Mouse (Mus musculus) embryonic fibroblast, embryonic 13.5 days (primary cell): ENCODE measurements at regions not wholly inside any gene's neighbourhood (a gene's known extent, or its start where the extent isn't known, plus 50 kb on each side); places are given as distances from the start of the nearest gene placed in this dataset.

Experiments used
- H3K27ac ChIP-seq: 2 replicates; pipeline ENCODE4 v1.5.1; 2012; ENCODE audit warnings: low read length, control low read depth, inconsistent platforms; ENCODE audit not compliant: insufficient read depth
- H3K4me1 ChIP-seq: 2 replicates; pipeline ENCODE4 v1.6.1; 2011; ENCODE audit warnings: low read length; ENCODE audit not compliant: control insufficient read depth, insufficient read depth
- H3K4me3 ChIP-seq: 2 replicates; pipeline ENCODE4 v1.5.1; 2011; ENCODE audit warnings: mild to moderate bottlenecking, control low read depth, low read length; ENCODE audit not compliant: insufficient read depth
- CTCF ChIP-seq: IDR thresholded peaks from 2 replicates; pipeline ENCODE4 v1.5.1; 2011; ENCODE audit warnings: mild to moderate bottlenecking, control low read depth, low read length, moderate library complexity, borderline replicate concordance; ENCODE audit not compliant: insufficient read depth
- POLR2A ChIP-seq: IDR thresholded peaks from 2 replicates; pipeline ENCODE4 v1.6.1; 2011; ENCODE audit warnings: low read depth, mild to moderate bottlenecking, control low read depth, low read length, moderate library complexity

DNA sequence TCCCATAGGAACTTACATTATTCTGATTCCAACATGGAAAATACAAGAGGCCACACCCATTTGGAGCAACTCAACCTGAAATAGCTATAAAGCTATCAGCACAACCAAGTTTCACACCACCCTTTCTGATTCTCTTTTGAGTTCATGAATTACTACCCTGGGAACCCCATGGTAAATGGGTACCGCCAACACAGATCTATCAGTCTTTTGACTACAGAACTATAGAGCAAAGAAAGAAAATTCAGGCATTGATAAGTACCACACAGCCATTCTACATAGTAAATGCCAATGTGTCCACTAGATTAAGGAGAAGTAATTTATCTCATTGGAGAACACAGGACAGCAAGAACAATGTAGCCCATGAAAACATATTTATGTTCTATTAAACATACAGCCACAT lies 114.1 kb downstream of the Tmem215 start:
- no peaks in the 10 kb centered on the region for H3K4me1 ChIP-seq
- TF ChIP-seq POLR2A = no peak
- TF ChIP-seq CTCF = no peak
- H3K27ac ChIP-seq = no peak overlapping the region
- H3K4me3 ChIP-seq = no peak overlapping the region

DNA sequence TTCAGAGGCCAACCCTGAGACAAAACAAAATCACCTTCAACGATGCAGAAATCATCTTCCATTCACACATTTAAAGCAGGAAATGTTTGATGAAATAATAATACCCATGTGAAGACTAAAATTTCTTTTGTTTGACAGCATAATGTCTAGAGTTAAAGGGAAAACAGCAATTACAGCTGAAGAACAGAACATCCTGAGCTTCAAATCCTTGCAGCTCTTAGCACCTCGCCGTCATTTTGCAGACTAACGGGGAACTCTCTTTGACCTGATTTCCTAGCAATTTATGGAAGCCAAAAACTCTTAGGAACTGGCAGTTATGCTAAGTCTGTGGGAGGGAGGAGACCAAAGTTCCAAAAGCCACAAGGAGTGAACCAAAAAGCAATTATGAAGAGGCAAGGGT lies 115.3 kb downstream of the Tmem215 start:
- no peak overlapping the region for H3K4me3 ChIP-seq
- no peaks in the 10 kb centered on the region for H3K4me1 ChIP-seq
- no peak overlapping the region for H3K27ac ChIP-seq
- TF ChIP-seq CTCF = no peak
- no peak for TF ChIP-seq POLR2A

DNA sequence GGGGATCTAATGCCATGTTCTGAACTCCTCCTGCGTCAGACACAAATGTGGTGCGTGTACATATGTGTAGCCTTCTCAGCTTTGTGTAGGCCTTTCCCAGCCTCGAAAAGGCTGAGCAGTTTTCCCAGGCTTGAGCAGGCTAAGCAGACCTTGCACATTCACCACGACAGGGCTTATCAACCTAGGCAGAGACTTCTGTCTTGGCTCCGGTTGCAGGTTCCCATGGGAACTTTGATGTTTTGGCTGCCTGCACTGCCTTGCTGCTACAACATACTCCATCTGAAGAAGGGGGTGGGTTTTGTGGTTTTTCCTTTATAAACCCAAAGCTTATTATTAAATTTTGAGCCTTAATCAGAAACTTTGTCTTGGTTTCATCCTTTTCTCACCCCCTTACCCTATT lies 109.2 kb downstream of the Aptx start:
- no peak overlapping the region for H3K27ac ChIP-seq
- TF ChIP-seq CTCF (no peak), POLR2A (no peak)
- no peak overlapping the region for H3K4me3 ChIP-seq

GRCm38 (mm10) chr4:40625024-40625423 lies 78.0 kb downstream of the Aptx start:
- TF ChIP-seq POLR2A (no peak), CTCF (no peak)
- peaks cover 5% of the 10 kb centered on the region; the same call in 1 of the 2 replicates for H3K4me1 ChIP-seq
- no peak overlapping the region for H3K4me3 ChIP-seq
- H3K27ac ChIP-seq = no peak overlapping the region

More for the DNA sequence above, 109.2 kb downstream of the Aptx start:
- H3K4me1 ChIP-seq = no peaks in the 10 kb centered on the region

DNA sequence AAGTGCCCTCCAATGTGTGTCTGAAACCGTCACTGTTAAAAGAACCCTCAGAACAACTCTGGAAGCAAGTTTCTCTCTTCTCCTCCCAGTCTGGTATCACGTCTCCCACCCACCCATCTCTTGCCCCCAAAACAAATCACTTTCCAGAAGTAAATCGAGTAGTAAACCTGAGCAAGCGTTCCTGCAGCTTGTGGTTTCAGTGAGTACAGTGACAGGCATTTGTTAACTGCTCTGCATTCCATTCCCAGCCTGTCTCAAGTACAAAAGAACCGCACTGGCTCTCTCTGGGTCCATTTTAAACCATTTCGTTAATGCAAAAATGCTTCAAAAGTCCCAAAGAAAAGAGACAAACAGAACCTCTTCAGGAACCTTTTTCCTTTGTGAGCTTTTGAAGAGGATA lies 77.1 kb downstream of the Aptx start:
- TF ChIP-seq POLR2A (no peak), CTCF (no peak)
- peaks cover 5% of the 10 kb centered on the region; the same call in 1 of the 2 replicates for H3K4me1 ChIP-seq
- H3K27ac ChIP-seq = peak overlapping the region; percentile 87
- H3K4me3 ChIP-seq = no peak overlapping the region
